11 mouse cellular contexts compared by ENCODE assay signal in genomic region chr9:53786561-53787407, GRCm38 (mm10). TPM values are rescaled to one million over a fixed set of nuclear protein-coding genes. Genes with fewer than 3 reads are reported as not detected.
DNase-seq lines count a peak whose midpoint lies in the region; ATAC-seq and TF ChIP-seq lines count a peak whose summit lies in the region.
"Had no signal": no experiment of that assay in that cellular context is flagged by ENCODE, and none has a peak within 500 bp of the region (broad histone marks: within the 10 kb centered on the region; RNA-seq: fewer than 3 reads in every experiment).

No protein-coding gene starts in this region.

- H3K27me3 ChIP-seq in neural tube, embryonic 14.5 days (ENCODE audit: control insufficient read depth, insufficient read depth, low read length) = no peaks in the 10 kb centered on the region
- H3K27me3 ChIP-seq in forebrain, postnatal 0 days (ENCODE audit: insufficient read depth, low read length) = no peaks in the 10 kb centered on the region
- no peaks in the 10 kb centered on the region for H3K27me3 ChIP-seq in forebrain, embryonic 13.5 days
- H3K27me3 ChIP-seq: lung, embryonic 15.5 days; neural tube, embryonic 13.5 days had no signal

- no peak overlapping the region for H3K4me3 ChIP-seq in neural tube, embryonic 14.5 days (ENCODE audit: low read depth, low read length)
- H3K4me3 ChIP-seq in forebrain, postnatal 0 days (ENCODE audit: low read depth, low read length) = no peak overlapping the region
- H3K4me3 ChIP-seq in forebrain, embryonic 13.5 days = no peak overlapping the region
- H3K4me3 ChIP-seq: lung, embryonic 15.5 days; neural tube, embryonic 13.5 days had no signal

- no peaks in the 10 kb centered on the region for H3K4me1 ChIP-seq in neural tube, embryonic 14.5 days (ENCODE audit: control insufficient read depth, insufficient read depth, low read length)
- no peaks in the 10 kb centered on the region for H3K4me1 ChIP-seq in forebrain, postnatal 0 days (ENCODE audit: insufficient read depth)
- no peaks in the 10 kb centered on the region for H3K4me1 ChIP-seq in forebrain, embryonic 13.5 days
- H3K4me1 ChIP-seq: lung, embryonic 15.5 days; neural tube, embryonic 13.5 days had no signal

- H3K9ac ChIP-seq in neural tube, embryonic 14.5 days (replicated peaks; ENCODE audit: low read depth, low read length) = no peak overlapping the region
- H3K9ac ChIP-seq in forebrain, postnatal 0 days = no peak overlapping the region
- H3K9ac ChIP-seq in forebrain, embryonic 13.5 days = no peak overlapping the region
- H3K9ac ChIP-seq: lung, embryonic 15.5 days; neural tube, embryonic 13.5 days had no signal

- WGBS in neural tube, embryonic 14.5 days = 78% methylated on average over 16 of the region's 16 CpGs
- WGBS in forebrain, postnatal 0 days = 78% methylated on average over 16 of the region's 16 CpGs
- WGBS in forebrain, embryonic 13.5 days = 87% methylated on average over 16 of the region's 16 CpGs

- H3K27ac ChIP-seq in neural tube, embryonic 14.5 days (ENCODE audit: low read depth, low read length) = 0 out of 2 replicates have a peak overlapping the region, but pooled peaks have one; percentile 5
- no peak overlapping the region for H3K27ac ChIP-seq in forebrain, postnatal 0 days (ENCODE audit: low read depth, low read length)
- H3K27ac ChIP-seq in forebrain, embryonic 13.5 days = no peak overlapping the region
- H3K27ac ChIP-seq: lung, embryonic 15.5 days; neural tube, embryonic 13.5 days had no signal

- H3K36me3 ChIP-seq in neural tube, embryonic 14.5 days (ENCODE audit: control insufficient read depth, insufficient read depth, low read length) = no peaks in the 10 kb centered on the region
- H3K36me3 ChIP-seq in forebrain, postnatal 0 days (ENCODE audit: insufficient read depth) = no peaks in the 10 kb centered on the region
- no peaks in the 10 kb centered on the region for H3K36me3 ChIP-seq in forebrain, embryonic 13.5 days (ENCODE audit: poor library complexity, severe bottlenecking)
- H3K36me3 ChIP-seq: lung, embryonic 15.5 days; neural tube, embryonic 13.5 days had no signal

- TF ChIP-seq CTCF in forebrain, postnatal 0 days (IDR thresholded peaks at IDR 0.05; ENCODE audit: low read depth) = no peak

- no peaks in the 10 kb centered on the region for H3K9me3 ChIP-seq in neural tube, embryonic 14.5 days (ENCODE audit: control insufficient read depth, low read length)
- no peaks in the 10 kb centered on the region for H3K9me3 ChIP-seq in forebrain, postnatal 0 days (ENCODE audit: low read length)
- H3K9me3 ChIP-seq in forebrain, embryonic 13.5 days (replicated peaks) = no peaks in the 10 kb centered on the region
- H3K9me3 ChIP-seq: lung, embryonic 15.5 days had no signal

- no peak for ATAC-seq in neural tube, embryonic 14.5 days (ENCODE audit: low read depth)
- peak; percentile 64 for ATAC-seq in megakaryocyte, adult 5-6 weeks (ENCODE audit: poor library complexity, severe bottlenecking)
- ATAC-seq in forebrain, postnatal 0 days = no peak
- no peak for ATAC-seq in forebrain, embryonic 13.5 days

- no peak for DNase-seq in neural tube, embryonic 10.5 days (ENCODE audit: extremely low spot score, low spot score)
- DNase-seq in adrenal gland, postnatal 25 days = peak; percentile 20
- DNase-seq in forebrain, postnatal 0 days = no peak
- DNase-seq in gastrocnemius, postnatal 10 days = no peak
- DNase-seq: cerebellum, postnatal 36 days had no signal

- H3K4me2 ChIP-seq in neural tube, embryonic 14.5 days (ENCODE audit: low read depth, low read length) = no peak overlapping the region
- no peak overlapping the region for H3K4me2 ChIP-seq in forebrain, postnatal 0 days (ENCODE audit: low read depth)
- no peak overlapping the region for H3K4me2 ChIP-seq in forebrain, embryonic 13.5 days
- H3K4me2 ChIP-seq: lung, embryonic 15.5 days; neural tube, embryonic 13.5 days had no signal

RNA-seq across cellular contexts. Expression of gene Slc35f2, which starts 15.4 kb away (rescaled TPM):
- 24.3 and 24.8 TPM in 2 replicates for polyA plus RNA-seq in neural tube, embryonic 14.5 days (2014; fragmentation: Nextera tagmentation; extraction: Ambion mirVana)
- 1.0 TPM in 1 of 2 replicates, not detected in the other for total RNA-seq in adrenal gland, postnatal 25 days (2021)
- 0.11 and 0.25 TPM in 2 replicates for total RNA-seq in megakaryocyte, adult 5-6 weeks (2015)
- 0.07 and 0.28 TPM in 2 replicates for total RNA-seq in megakaryocyte, adult 5-6 weeks (2017)
- 15.2 and 19.2 TPM in 2 replicates for total RNA-seq in forebrain, postnatal 0 days (2014; rRNA removed)
- polyA plus RNA-seq in forebrain, postnatal 0 days (2015; fragmentation: Nextera tagmentation; extraction: Ambion mirVana) = 19.3 and 20.2 TPM in 2 replicates
- under 1 TPM in 1 of 2 experiments, not detected in 1; 0.20 TPM for total RNA-seq in gastrocnemius, postnatal 10 days (2021)
- 5.4 and 6.1 TPM in 2 replicates for polyA plus RNA-seq in forebrain, embryonic 13.5 days (2015; fragmentation: Nextera tagmentation; extraction: Ambion mirVana)
- total RNA-seq: gastrocnemius, adult 8-10 months had no signal
